Mouse (Mus musculus) ovary, adult 10 weeks (tissue): Measurements from ENCODE around the gene Myof. TPM values are rescaled to one million over a fixed set of nuclear protein-coding genes. Genes with fewer than 3 reads are reported as not detected.

Source experiments
- polyA plus RNA-seq: library from polyadenylated mRNA; stranded (reverse); fragments of 350-450 nt; fragmentation: Illumina TruSeq; extraction: RNeasy Lipid Tissue Mini Kit (QIAGEN cat#74804); gene quantifications from one replicate; pipeline ENCODE4 v1.2.3, GENCODE M21; 2014

Myof gene
- 93.1 TPM for polyA plus RNA-seq

GRCm38 (mm10) chr19:38043281-38043981 lies at the start of gene Myof:
Gene Myof, minus strand, starts transcription at chr19:38043577.

DNA sequence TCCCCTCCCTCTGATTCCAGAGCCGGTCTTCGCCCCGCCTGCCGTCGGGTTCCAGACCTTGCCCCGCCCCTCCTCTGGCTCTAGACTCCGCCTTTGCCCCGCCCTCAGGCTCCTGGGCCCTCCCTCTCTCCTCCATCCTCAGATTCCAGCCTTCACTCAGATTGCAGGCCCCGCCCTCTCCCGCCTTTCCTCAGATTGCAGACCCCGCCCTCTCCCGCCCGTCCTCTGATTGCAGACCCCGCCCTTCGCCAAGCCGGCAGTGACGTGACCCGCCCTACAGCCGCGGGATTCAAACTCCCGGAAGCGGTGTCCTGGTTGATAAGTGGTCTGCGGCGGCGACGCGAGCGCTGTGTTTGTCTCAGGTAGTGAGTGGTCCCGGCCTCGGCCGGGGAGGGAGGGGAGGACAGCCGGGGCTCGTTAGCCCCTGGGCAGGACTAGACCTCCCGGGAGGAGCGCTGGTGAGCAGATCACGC lies 11.4 kb upstream of the Myof start, which contains the start of gene Cep55:
TSS of gene Cep55 (plus strand) at position 292 of the 473 bp plus-strand sequence.

Other genes with a start within 250 kb of the Myof start
- gene Cep55, start 11.4 kb upstream of the Myof start, polyA plus RNA-seq, result 34.2 TPM
- not detected for gene Ffar4, start 53.5 kb upstream of the Myof start, polyA plus RNA-seq
- 11.9 TPM for gene Rbp4, start 81.7 kb upstream of the Myof start, polyA plus RNA-seq
- not detected for gene Pde6c, start 89.2 kb upstream of the Myof start, polyA plus RNA-seq
- gene Fra10ac1, start 180.6 kb upstream of the Myof start, polyA plus RNA-seq, result 66.2 TPM
- 1.2 TPM for gene Lgi1, start 221.0 kb upstream of the Myof start, polyA plus RNA-seq